Mouse (Mus musculus): Measurements from ENCODE around the gene Pitpna.

DNA sequence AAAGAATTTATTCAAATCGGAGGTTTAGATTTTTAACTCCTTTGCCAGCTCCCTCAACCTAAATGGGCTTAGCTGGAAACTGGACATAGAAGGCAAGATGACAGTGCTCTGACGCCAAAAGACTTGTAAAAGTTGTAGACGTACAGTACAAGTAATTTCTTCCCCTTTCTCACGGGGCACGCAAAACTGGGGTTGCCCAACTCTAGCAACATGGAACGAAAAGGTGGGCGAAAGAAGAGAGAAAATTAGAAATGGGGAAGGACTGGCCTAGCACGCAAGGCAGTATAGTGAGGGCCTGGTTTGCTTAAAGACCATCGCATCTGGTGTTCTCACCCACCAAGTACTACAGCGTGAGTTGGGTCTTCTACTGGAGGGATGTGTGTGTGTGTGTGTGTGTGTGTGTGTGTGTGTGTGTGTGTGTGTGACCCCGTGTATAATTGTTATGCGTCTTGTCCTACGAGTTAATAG is 63.1 kb downstream of the Pitpna start:
- no peak for TF ChIP-seq POLR2A (IDR thresholded peaks at IDR 0.05; ENCODE audit: borderline replicate concordance, extremely low read depth, low read depth, low read length)
- TF ChIP-seq CTCF (IDR thresholded peaks at IDR 0.05; ENCODE audit: insufficient read depth, low read length) = no peak

All from lung, adult 2 months (tissue).